Mouse (Mus musculus) monocyte, adult 2 months (primary cell): ENCODE measurements around the gene Basp1.

Experiments used
- DNase-seq, 2 experiments: peaks; one replicate each; pipeline ENCODE4 v3.0.0; 2022; ENCODE audit warnings: low spot score in 2 of 2, low read depth in 1 of 2

Gene Basp1

DNA sequence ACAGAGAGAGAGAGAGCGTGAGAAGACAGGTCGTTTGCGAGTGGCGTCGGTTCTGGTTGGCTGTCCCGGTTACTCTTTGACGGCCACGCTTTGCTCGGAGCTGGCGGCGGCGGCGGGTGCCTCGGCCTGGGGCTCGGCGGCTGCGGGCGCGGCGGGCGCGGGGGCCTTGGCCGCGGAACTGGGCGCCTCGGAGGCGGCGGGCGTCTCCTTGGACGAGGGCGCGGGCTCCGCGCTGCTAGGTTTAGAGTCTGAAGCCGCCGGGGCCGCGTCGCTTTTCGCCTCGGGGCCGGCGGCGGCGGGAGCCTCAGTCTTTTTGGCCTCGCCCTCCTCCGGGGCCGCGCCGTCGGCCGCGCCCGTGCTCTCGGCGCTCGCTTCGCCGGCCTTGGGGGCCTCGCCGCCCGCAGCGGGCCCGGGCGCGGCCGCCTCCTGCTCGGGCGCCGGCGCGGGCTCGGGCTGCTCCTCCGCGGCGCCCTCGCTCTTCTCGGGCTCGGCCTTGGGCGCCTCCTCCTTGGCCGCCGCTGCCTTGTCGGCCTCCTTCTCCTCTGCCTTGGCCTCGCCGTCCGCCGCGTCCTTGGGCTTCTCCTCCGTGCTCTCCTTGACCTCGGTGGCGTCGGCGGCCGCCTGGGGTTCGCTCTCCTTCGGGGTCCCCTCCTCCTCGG is 49.3 kb downstream of the Basp1 start:
- DNase-seq, result no peak

DNA sequence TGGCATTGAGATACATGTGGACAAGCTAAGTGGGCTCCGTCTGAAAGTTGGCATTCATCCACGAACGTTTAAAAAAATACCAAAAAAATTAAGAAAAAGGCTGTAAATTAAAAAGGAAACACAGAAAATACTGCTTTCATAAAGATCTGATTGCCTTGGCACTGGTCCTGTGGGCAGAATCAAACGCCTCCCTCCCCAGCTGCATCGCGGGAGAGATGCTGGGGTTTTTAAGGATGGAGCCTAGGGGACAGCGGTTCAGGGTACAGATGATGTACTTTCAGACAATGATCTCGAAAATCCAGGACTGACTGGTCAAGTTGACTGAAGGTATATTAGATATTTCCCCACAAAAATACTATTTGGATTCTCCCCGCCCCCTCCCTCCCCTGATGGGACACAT is 49.9 kb downstream of the Basp1 start:
- no peak for DNase-seq

DNA sequence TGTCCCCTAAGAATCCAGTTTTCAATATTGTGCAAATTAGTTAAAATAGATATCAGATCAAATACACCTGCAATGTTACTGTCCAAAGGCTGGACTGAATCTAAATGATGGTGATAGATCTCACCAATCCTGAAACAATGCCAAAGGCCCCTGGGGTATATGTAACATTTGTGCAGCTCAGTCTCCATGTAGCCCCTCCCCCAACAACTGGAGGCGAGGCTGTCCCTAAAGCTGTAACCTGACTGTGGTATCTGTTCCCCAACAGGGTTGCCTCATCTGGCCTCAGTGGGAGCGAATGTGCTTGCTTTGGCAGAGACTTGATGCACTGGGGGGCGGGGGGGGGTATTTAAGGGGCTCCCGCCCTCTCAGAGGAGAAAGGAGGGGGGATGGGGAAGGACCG is 52.7 kb downstream of the Basp1 start:
- DNase-seq, result no peak

DNA sequence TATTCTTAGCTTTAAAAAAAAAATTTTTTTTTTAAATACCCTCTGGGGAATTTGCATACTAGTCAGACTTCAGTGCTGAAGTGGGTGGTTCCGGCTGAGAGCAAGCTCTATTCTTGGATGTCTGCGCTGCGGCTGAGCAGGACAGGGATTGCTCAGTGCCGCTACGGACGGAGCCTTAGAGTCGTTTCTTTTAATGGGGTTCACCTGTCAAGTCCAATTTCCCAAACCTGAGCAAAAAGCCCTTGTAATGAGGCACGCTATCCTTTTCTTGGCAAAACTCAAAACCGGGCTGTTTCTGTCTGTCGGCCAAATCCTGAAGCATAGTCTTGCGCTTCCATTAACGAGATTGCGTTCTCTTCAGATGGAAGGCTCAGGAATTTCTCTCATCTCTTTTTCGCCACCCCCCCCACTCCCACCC is 54.9 kb downstream of the Basp1 start:
- no peak for DNase-seq

DNA sequence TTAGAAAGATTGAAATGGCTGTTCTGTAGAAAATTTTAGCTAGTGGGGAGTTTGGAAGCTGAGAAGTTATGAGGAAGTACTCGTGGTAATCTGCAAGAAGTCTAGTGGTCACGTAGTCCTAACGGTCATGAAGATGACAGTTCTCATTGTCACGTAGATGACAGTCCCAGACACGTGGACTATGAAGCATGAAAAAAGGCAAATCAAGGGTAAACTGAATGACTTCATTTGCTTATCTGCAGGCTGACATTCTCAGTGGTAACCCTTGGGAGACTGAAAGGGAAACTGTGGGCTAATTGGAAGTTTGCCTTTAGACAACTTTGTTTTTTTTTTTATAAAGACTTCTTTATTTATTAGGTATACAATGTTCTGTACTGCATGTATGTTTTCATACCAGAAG is 58.2 kb downstream of the Basp1 start:
- no peak for DNase-seq

DNA sequence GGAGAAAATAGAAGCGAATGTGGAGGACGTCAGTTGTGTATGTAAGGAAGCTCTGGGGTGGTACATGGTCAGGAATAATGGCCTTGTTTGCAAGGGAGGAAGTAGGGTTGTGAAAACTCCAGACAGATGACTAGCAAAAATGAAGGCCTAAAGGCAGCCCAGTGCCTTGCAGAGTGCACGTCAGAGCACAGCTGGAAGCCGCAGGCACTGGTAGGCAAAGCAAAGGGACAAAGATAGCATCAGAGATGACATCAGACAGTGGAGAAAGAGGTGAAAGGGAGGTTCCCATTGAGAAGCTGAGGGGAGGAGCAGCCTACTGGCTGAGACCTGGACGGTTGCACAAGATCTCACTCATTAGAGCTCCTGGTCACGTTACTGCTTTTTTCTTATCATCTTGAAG is 58.8 kb downstream of the Basp1 start:
- DNase-seq, result peak; percentile 45 to 53

DNA sequence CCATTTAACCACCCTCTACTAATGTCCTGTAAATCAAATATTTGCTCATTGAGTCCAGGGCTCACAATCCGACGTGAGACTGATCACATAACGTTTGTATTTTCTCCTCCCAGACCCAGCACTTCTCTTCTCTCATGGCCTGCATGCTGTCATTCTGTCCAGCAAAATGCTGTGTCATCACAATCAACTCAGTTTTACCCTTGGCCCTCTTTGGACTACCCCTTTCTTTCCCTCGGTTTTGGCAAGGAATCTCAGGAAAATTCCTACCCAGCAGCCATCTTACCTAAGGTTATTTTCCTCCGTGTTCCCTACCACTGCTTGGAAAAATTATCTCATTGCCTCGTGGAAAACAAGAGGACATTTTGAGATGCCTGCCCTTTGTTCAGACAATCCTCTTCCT is 60.1 kb downstream of the Basp1 start:
- no peak for DNase-seq

DNA sequence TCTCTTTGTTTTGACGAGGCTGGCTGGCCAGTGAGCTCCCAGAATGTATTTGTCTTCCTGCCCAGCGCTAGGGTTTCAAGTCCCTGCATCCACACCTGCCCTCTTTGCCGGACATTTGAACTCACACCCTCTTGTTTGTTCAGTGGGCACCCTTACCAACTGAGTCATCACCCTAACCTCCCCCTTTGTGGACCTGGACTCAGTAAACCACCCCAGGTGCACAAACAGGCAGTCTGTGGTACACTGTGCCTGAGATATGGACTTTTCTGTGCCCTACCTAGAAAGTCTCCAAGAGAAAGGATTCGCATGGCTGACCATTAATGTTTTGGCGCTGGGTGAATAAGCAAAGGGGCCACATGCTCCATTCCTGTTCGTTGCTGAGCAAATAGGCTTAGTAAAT is 70.3 kb downstream of the Basp1 start:
- no peak for DNase-seq

DNA sequence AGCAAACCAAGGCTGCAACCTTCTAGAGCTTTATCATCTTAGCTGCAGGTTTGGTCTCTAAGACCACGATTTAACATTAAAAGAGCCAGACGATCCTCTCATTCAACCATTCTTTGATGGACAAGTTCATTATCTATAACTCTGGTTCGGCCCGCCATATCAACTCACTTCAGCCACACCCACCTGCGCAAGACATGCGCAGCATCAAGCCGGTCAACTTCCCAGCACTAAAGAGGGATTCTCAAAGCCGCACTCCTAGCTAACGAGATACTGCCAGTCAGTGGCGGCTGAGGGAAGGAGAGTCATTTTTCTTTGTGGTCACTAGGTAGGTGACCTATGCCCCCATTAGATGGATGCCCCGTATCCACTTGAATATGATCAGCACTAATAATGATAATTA is 78.3 kb downstream of the Basp1 start:
- DNase-seq, result no peak

DNA sequence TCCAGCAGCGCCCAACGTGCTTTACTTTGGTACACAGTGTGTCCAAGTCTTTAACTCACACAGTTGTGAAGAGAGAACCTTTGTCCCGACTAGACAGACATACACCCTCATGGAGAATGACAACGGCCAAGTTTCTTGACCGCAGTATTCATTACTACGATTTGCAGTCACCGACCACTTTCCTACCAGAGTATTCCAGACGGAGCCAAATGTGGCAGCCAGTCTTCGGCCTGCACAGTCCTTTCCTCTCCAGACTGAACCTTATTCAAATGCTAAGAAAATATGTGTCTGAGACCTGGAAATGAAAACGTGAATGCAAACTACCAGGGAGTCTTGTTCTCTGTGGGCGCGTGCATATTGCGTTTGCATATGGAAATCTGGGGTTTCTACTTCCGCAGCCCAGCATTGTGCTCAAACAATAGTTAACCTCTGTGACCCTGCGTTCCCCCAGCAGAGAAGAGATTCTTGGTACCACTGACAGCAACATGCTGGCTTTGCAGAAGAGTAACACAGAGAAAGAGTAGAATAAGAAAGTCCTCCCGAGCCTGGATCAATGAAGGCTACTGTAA is 81.6 kb downstream of the Basp1 start:
- no peak for DNase-seq

DNA sequence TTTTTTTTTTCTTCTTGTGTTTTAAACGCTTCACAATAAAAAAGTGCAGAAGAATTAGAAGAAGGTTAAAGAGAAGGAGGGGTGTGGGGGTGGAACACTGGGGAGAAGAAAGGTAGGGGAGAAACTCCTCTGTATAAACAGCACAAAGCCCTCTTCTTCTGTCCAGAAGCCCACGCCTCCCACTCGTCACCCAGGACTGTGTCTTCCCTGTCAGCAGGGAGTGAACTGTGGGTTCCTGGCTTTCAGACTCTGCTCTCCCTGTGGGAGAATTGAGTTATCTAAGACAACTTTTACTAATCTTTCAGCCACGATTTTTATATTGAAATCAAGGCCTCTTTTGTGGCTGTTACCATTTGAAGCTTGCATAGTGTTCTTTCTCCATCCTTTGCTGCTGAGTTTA is 82.6 kb downstream of the Basp1 start:
- no peak for DNase-seq

DNA sequence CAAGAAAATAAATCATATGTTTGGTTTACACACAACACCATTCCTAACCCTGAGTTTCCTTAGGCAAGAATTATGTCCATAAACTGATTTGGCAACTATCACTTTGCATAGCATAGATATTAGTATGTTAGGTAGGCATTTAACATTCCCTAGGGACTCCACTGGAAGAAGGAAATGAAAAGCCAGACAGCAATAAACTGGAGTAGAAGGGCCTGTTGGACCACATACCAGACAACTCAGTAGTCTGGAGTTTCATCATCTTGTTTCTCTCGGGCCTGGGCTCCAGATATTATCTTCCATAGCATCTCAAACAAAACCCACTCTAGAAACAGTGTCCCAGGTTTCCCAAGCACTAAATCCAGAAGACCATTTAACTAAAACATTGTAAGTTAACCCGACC is 91.0 kb downstream of the Basp1 start:
- DNase-seq, result no peak

DNA sequence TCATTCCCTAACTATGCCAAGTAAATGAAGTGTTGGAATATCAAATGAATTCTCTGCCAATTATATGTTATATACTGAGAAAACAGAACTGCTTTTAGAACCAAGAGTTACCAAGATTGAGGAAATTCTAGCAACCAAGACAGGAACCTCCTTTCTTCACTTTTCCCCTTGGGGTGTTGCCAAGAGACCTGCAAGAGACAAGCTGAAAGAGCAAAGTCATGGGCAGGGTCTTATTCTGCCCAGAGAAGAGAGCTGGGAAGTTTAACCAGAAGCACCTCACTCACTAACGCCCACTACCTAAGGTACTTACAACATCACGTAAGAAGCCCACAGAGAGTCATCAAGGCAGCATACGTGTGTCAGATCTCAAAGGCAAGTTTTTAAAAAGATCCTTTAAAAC is 91.5 kb downstream of the Basp1 start:
- no peak for DNase-seq

DNA sequence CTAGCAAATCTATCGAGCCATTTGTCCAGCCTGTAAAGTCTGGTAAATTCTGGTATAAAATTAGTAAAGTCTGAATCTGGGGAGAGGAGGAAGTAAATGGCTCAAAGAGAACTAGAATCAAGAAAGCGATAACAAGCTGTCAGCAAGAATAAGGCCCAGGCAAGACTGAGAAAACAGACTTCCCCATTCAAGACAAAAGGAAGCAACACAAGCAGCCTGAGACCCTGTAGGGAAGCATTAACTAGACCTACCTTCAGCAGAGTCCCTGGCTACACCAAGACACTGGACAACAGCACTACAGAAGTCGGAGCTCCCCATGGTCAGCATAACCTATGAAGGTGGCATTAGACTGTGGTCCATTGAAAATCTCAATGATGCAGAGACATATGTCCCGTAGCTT is 91.9 kb downstream of the Basp1 start:
- DNase-seq, result no peak

DNA sequence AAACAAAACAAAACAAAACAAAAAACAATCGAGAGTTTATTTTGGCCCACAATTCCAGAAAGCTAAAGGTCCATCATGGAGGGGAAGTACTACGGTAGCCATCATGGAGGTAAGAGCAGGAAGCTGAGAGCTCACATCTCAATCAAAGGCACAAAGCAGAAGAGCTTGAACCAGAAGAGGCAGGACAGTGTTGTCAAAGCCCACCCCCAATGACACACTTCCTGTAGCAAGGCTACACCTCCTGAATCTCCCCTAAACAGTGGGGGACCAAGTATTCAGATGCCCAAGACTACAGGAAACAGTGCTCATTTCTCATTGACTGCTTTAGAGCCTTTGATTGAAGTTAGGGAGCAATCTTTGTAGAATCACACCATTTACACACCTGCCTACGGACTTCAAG is 99.1 kb downstream of the Basp1 start:
- DNase-seq, result no peak
